Mouse (Mus musculus): ENCODE measurements around the gene Prkd1. TPM values are rescaled to one million over a fixed set of nuclear protein-coding genes. Genes with fewer than 3 reads are reported as not detected.

The Prkd1 gene
- total RNA-seq, 2 experiments from 2014 or later: 7.1 to 8.5 TPM

- DNase-seq: no peak
- intact Hi-C loops (cut with DNase I): no loop called here
Measured at GRCm38 (mm10) chr12:50560536-50560935, 88.4 kb downstream of the Prkd1 start.

GRCm38 (mm10) chr12:50558231-50558630, 90.7 kb downstream of the Prkd1 start:
- no peak for DNase-seq
- intact Hi-C loops (cut with DNase I): no loop called here

GRCm38 (mm10) chr12:50554214-50554613, 94.7 kb downstream of the Prkd1 start:
- intact Hi-C loops (cut with DNase I): no loop called here
- no peak for DNase-seq

- intact Hi-C loops (cut with DNase I): loop anchor here (2.0 to 5.0 kb wide), 2 partner anchors 38 to 97 kb away; no protein-coding TSS in a partner anchor
- DNase-seq: peak; percentile 69 to 74
Measured at GRCm38 (mm10) chr12:50549860-50550555, 98.9 kb downstream of the Prkd1 start.

- intact Hi-C loops (cut with DNase I): loop anchor here (5.0 kb wide), 1 partner anchor 34 kb away; no protein-coding TSS in a partner anchor
- DNase-seq: peak in 1 of 2 experiments; percentile 35
Measured at GRCm38 (mm10) chr12:50546394-50546793, 102.5 kb downstream of the Prkd1 start.

GRCm38 (mm10) chr12:50545610-50545919, 103.3 kb downstream of the Prkd1 start:
- intact Hi-C loops (cut with DNase I): loop anchor here (5.0 kb wide), 1 partner anchor 33 kb away; no protein-coding TSS in a partner anchor
- peak in 1 of 2 experiments; percentile 9 for DNase-seq

DNA sequence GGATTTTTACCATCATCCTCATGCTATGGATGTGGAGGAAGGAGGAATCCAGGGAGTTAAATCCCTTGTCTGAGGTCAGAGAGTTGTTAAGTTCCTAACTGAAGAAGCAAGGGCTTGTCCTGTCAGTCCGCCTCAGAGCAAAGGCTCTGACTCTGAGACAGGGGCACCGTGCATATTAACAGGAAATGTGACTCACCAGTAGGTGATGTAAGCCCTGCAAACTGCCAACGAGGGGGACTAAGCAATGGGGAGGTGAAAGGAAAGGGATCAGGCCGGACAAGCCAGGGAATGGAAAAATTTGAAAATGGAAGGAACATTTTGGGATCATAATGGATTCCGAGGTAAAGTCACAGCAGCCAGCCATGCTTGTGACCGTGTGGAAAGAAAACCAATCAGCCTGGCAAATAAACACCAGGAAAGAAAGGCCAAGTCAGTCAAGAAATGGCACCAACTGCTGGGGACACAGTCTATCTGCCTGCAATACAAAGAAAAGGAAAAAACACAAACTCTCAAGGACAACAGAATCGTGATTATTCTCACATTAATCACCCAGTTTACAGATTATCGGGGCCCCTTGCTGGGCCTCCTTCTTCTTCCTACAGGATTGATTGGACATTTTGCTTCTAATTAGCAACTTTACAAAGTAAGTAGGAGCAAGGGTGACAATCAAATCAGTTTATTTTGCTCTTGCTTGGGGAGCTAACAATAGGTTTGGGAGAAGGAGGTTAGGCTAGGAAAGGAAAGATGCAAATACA, 103.9 kb downstream of the Prkd1 start:
- intact Hi-C loops (cut with DNase I): loop anchor here (5.0 kb wide), 1 partner anchor 33 kb away; no protein-coding TSS in a partner anchor
- DNase-seq: peak; percentile 17 to 37

DNA sequence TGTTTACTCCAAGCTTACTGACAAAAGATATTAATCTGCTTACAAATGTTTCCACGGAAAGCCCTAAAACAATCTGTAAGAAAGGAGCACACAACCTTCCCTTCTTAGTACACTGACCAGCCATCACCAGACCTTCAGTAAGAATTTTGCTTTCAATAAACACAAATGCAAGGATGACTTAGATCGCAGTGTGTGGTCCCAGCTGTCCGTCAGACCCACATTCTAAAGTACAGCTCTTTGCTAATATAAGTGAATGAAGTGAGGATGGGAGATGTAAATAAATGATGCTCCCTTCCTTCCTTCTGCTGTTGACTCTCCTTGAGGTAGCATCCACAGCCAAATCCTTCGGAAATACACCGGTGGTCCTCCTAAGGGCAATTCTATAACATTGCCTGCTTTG, 108.1 kb downstream of the Prkd1 start:
- intact Hi-C loops (cut with DNase I): no loop called here
- no peak for DNase-seq

DNA sequence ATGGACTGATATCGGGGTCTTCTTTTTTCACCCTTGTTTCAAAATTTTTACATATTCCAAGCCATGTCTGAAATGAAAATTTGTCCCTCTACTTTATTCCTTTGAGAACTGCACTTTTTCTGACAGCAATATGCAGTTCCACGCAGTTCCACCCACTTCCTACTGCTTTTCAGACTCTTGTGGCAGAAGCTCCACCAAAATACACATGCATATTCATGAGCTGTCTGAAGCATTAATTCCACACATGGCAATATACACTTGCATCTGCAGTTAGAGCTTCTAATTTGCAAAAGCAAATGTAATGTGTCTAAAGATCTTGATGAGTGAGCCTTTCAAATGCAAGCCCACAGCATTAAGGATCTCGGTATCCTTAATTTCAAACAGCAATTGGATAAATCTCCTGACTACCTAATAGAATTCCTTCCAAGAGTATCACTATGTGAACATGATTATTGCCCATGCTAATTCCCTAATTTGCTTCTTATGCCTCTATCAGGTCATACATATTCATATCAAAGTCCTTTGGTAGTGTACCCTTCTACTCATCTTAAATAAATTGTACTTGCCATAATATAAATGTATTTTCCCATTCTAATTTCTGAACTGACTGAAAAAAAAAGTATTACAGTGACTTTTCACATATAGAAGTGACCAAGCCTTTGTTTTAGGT, 110.5 kb downstream of the Prkd1 start:
- no peak for DNase-seq
- intact Hi-C loops (cut with DNase I): no loop called here

DNA sequence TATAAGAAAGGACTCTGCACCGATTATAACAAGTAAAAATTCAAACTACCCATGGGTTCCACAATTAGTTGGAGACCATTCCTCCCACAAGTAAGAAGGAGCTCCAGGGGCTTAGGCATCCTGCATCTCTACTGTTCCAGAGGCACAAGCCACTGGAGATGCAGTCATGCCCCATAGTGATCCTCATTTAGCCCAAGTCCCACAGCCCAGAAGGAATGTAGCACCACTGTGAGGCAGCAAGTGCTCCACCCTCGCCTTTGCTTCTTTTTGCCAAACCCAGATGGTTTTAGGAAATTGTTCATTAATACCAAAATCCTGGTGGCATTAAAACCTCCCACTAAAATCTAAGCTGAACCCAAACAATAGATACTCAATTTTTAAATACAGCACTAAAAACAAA, 111.1 kb downstream of the Prkd1 start:
- no peak for DNase-seq
- intact Hi-C loops (cut with DNase I): no loop called here

DNA sequence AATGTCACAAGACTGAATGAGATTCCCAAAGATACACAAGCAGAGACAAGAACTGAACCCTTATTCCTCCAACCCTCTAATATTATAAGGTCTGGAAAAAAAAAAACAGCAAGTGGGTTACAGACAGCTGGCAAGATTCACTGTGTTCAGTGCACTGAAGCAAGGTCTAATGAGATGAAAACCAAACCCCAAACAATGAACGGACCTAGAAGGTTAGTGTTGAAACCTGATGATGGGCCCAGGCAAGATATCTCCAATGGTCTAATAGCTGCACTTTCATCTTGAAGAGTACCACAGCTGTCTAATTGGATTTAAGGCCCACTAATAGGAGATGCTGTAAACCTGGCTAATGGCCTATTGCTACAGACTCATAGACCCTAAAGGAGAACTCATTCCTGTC, 111.9 kb downstream of the Prkd1 start:
- DNase-seq: no peak
- intact Hi-C loops (cut with DNase I): no loop called here

DNA sequence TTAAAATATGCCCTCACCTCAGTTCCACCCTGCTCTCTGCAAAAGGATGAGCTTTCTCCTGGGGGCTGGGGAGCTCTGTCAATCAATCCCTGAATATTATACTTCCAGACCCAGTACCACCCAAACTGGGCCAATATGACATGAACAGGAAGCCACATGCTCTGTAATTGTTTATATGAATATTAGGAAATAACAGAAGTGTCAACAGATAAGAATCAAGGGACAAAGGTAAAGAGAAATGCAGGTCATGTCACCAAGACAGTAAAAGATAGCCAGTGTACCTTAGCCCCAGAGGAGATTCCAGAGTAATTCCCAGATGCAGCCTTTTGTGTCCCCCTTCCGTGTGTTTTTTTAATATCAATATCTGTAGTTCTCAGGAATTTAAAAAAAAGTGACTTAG, 120.3 kb downstream of the Prkd1 start:
- intact Hi-C loops (cut with DNase I): no loop called here
- no peak for DNase-seq

DNA sequence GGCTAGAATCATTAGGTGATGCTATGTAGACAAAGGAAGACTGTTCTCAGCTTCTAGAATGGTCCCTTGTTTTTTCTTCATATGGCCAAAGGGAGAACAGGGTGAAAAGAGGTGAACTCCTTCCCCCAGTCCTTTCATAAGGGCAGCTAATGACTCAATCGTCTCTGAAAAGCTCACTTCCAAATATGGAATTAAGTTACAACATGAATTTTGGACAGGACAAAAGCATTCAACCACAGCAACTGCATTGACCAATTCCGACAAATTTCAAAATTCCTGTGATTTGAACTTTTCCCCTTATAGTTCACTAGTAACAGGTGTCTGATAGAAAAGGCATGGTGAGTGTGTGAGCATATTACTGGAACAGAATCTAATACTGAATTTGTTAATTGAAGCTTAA, 124.8 kb downstream of the Prkd1 start:
- intact Hi-C loops (cut with DNase I): no loop called here
- no peak for DNase-seq

GRCm38 (mm10) chr12:50514526-50514925, 134.4 kb downstream of the Prkd1 start:
- intact Hi-C loops (cut with DNase I): loop anchor here (5.0 kb wide), 1 partner anchor 33 kb away; no protein-coding TSS in a partner anchor
- no peak for DNase-seq

DNA sequence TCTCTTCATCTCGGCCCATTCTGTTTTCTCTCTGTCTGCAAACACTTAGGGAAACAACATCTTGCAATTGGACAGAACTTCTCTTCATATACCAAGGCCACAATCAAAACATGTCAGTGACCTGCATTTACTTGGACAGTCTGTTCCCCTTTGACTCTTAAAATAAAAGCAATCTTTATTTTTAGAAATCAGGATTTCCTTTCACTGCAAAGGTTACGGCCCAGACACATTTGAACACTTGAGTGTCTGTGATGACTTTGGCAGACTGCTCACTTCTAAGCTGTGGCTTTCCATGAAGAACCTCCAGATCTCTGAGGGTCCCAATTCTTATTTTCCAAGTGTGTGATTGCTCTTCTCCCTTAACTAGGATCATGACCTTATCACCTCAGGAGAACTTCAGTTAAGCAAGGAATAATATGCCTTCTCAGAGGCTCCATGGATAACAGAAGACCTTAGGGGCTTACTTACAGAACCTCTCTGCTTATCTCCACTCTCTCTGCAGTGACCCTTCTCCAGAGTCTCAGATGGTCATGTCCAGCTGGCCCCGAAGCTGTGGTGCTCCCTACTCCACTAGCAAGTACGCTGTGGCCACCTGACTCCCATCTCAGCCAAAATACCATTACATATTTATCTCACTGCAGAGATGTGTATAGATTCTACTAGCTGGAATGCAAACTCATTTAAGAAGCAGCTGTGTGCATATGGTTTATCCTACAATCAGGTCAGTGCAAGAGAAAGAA, 137.2 kb downstream of the Prkd1 start:
- intact Hi-C loops (cut with DNase I): loop anchor here (5.0 kb wide), 1 partner anchor 36 kb away; no protein-coding TSS in a partner anchor
- DNase-seq: peak; percentile 26 to 31

GRCm38 (mm10) chr12:50508762-50509161, 140.1 kb downstream of the Prkd1 start:
- intact Hi-C loops (cut with DNase I): loop anchor here (5.0 kb wide), 1 partner anchor 139 kb away; the partner anchor contains the start of gene Prkd1

GRCm38 (mm10) chr12:50499796-50500504, 148.9 kb downstream of the Prkd1 start:
- intact Hi-C loops (cut with DNase I): no loop called here

More at GRCm38 (mm10) chr12:50508762-50509161, 140.1 kb downstream of the Prkd1 start:
- no peak for DNase-seq

DNA sequence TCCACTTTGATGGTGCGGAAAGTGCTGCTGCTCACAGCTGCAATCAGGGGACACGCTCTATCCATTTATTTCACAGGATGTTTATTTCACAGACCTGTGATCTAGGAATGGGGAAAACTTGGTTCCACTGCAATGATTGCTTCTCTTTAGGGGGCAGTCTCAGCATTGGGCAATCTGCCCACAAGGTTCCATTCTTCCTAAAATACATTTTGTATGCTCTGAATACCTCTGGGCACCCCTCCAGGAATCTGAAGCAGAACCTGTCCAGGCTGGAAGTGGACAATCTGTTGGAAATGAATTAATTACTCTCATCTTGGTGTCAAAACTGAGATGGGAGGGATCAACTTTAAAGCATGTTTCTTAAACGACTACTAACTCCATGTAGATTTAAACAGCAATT, 152.9 kb downstream of the Prkd1 start:
- DNase-seq: peak; percentile 34 to 55
- intact Hi-C loops (cut with DNase I): no loop called here

More at GRCm38 (mm10) chr12:50499796-50500504, 148.9 kb downstream of the Prkd1 start:
- no peak for DNase-seq

GRCm38 (mm10) chr12:50479784-50480183, 169.1 kb downstream of the Prkd1 start:
- no peak for DNase-seq
- intact Hi-C loops (cut with DNase I): no loop called here

- no peak for DNase-seq
- intact Hi-C loops (cut with DNase I): no loop called here
Measured at GRCm38 (mm10) chr12:50457151-50457550, 191.7 kb downstream of the Prkd1 start.

Data from heart, postnatal 10 days (tissue).